Mouse (Mus musculus): ENCODE data around the gene Sdha.

The Sdha gene

DNA sequence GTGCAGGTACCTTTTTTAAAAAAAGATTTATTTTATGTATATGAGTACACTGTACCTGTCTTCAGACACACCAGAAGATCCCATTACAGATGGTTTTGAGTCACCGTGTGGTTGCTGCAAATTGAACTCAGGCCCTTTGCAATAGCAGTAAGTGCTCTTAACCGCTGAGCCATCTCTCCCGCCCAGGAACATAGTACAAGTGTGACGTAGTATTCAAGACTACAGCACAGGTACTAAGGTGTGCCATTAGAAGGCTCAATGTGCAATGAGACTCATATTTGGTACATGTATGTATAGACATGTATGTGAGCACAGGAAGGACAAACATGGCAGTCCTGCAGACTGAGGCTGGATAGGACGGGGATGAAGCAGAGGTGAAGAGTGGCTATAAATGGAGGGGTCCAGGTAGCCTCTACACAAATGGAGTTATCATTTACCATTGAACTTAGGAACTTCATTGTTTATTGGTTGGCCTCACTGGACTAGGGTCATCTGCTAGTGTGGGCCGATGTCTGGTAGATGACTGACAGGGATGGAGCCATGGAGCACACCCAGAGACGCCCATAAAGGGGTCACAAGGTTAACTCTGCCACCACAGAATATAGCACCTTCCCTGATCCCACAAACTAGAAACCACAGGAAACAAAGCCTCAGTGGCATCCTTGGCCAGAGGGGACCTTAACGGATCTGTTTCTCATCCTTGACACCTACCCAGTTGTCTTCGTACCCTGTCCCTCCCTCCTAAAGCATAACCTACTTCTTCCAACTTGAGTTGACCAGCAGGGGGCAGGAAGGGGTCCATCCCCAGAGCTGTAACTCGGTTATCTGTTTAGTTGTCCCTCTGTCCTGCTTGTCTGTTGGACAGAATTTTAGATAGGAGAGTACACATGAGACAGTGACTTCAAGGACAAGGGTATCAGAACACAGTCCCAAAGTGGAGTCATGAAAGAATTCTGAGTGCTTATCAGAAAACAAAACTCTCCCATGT is 47.7 kb downstream of the Sdha start:
- DNase-seq (ENCODE audit: low spot score), result peak; percentile 5

GRCm38 (mm10) chr13:74301607-74301984 is 48.5 kb downstream of the Sdha start:
- DNase-seq (ENCODE audit: low spot score), result no peak

DNA sequence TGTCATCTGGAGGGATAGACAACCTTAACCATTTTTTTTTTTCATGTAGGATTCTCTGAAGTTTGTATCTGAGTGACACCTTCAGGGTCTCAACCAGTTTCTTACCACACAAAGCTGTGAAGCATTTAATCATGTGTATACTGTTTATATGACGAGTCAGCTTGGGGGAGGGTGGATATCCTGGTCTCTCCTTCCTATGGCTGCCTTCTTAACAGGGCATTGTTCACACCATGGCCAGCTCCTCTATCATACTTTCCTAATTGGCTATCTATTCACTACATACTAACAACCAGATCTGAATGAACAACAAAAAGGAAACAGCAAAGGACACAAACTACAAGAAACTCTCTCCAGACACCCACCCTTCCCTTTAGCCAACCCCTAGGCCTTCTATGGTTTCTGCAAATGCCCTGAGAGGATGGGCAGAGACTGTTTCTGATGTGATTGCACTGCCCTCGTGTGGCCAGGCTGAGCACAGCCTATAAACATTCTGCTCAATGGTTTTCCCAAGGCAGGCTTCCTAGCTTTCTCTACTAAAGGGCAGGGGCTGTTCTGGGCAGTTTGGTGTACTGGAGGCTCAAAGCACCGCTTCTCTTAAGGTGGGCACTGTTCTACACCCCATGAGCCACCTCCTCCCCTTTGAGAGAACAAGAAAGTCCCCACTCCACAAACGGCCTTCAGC is 49.0 kb downstream of the Sdha start:
- peak; percentile 83 for DNase-seq (ENCODE audit: low spot score)

GRCm38 (mm10) chr13:74296376-74296775 is 53.7 kb downstream of the Sdha start:
- no peak for DNase-seq (ENCODE audit: low spot score)

DNA sequence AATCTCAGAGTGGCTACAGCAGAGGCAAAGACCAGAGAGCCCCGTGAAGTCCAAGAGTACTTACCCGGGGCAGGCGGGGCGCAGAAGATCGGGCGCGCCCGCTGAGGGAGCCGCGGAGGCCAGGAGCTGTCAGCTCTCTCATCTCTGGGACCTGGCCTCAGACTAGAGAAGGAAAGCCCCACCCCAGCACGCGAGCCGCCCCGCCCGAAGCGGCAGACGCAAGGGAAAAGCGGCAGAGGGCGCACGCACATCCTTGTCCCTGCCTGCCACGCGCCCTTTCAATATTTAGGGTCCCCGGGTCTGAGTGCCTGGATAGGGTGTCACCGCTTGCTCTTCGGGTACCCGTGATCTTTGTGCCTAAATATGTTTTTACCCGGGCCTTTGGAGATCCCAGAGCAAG is 57.9 kb downstream of the Sdha start, which contains the start of gene Ahrr:
Gene Ahrr (minus strand): TSS at position 165 of the 400 bp plus-strand sequence.
- peak; percentile 80 for DNase-seq (ENCODE audit: low spot score)

DNA sequence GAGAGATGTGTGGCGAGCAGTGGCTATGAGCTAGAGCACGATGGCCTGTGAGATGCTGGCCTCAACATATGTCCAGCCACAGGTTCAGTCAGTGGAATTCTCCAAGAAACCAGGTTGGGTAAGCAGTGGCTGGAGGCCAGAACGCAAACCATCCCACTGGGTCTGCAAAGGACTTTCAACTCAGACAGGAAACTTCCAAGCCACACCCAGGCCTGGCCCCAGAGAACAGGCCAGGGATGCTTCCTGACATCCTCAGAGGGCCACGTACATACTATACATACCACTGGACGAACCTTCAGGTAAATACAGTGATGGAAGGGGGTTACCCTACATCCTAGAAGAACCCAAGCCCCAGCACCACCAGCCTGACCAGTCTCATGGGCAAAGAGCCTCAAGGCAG is 60.4 kb downstream of the Sdha start:
- no peak for DNase-seq (ENCODE audit: low spot score)

DNA sequence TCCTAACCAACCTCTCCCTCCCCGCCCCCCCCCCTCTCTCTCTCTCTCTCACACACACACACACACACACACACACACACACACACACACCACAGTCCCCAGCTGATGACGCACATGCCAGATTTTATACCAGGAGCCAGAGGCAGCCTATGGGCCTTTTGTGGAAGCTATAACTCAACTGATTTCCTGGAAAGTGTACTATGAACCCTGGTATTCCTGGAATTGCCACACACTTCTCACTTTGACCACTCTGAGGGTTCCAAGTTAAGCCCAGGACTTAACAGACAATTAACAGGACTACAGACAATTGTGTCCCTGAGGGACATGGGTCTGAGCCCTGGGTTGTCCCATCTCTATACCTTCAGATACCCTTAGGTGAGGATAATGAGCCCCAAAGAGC is 67.8 kb downstream of the Sdha start:
- DNase-seq (ENCODE audit: low spot score), result no peak

GRCm38 (mm10) chr13:74275726-74276125 is 74.4 kb downstream of the Sdha start:
- no peak for DNase-seq (ENCODE audit: low spot score)
